Mouse (Mus musculus) stomach, postnatal 0 days (tissue): ENCODE results near the gene 3110021N24Rik.

Experiments
- CTCF ChIP-seq: IDR thresholded peaks from 2 replicates; pipeline ENCODE4 v1.5.1; 2016; ENCODE audit warnings: antibody characterized with exemption, low read depth, mild to moderate bottlenecking, moderate library complexity
- EP300 ChIP-seq: optimal IDR thresholded peaks from 2 replicates; pipeline ENCODE3; 2016; ENCODE audit warnings: antibody characterized with exemption

GRCm38 (mm10) chr4:108686156-108686555 is 33.3 kb upstream of the 3110021N24Rik start:
- TF ChIP-seq CTCF = no peak
- TF ChIP-seq EP300 = no peak
